Mouse (Mus musculus) neural tube, embryonic 15.5 days (tissue): ENCODE measurements at regions not wholly inside any gene's neighbourhood (a gene's known extent, or its start where the extent isn't known, plus 50 kb on each side); places are given as distances from the start of the nearest gene placed in this dataset.
A peak's percentile ranks its signal among the peaks of the same experiment; 100 is the strongest.

Source experiments
- ATAC-seq: fragments of 200-750 bp; cut with Nextera tagmentation; 2 replicates; pipeline ENCODE4 v1.8.0; 2017; ENCODE audit warnings: mild to moderate bottlenecking, moderate TSS enrichment, moderate library complexity; ENCODE audit not compliant: low FRiP score
- H3K27ac ChIP-seq: fragments of 300-500 bp; sonication (generic); replicated peaks from 2 replicates; pipeline ENCODE4 v1.5.1; 2015; ENCODE audit warnings: mild to moderate bottlenecking, inconsistent platforms
- H3K27me3 ChIP-seq: fragments of 300-500 bp; sonication (generic); replicated peaks from 2 replicates; pipeline ENCODE4 v1.6.1; 2015; ENCODE audit warnings: inconsistent platforms
- H3K36me3 ChIP-seq: fragments of 300-500 bp; sonication (generic); 2 replicates; pipeline ENCODE4 v1.6.1; 2015; ENCODE audit warnings: inconsistent platforms
- H3K4me1 ChIP-seq: fragments of 300-500 bp; sonication (generic); 2 replicates; pipeline ENCODE4 v1.6.1; 2015; ENCODE audit warnings: inconsistent platforms
- H3K4me2 ChIP-seq: fragments of 300-500 bp; sonication (generic); 2 replicates; pipeline ENCODE4 v1.6.1; 2015; ENCODE audit warnings: inconsistent platforms, mild to moderate bottlenecking, moderate library complexity
- H3K4me3 ChIP-seq: fragments of 300-500 bp; sonication (generic); replicated peaks from 2 replicates; pipeline ENCODE4 v1.5.1; 2015; ENCODE audit warnings: mild to moderate bottlenecking, inconsistent platforms
- H3K9ac ChIP-seq: fragments of 300-500 bp; sonication (generic); replicated peaks from 2 replicates; pipeline ENCODE4 v1.6.1; 2015; ENCODE audit warnings: mild to moderate bottlenecking, inconsistent platforms
- H3K9me3 ChIP-seq: fragments of 300-500 bp; sonication (generic); replicated peaks from 2 replicates; pipeline ENCODE4 v1.6.1; 2016; ENCODE audit warnings: inconsistent platforms
- WGBS: fragments of 180-500 bp; shearing (Covaris S2); methylation state at CpG from one replicate; pipeline ENCODE4 v1.1.7; 2015; ENCODE audit warnings: mixed read lengths; 5-methylcytosine and 5-hydroxymethylcytosine counted together

- Histone ChIP-seq H3K9ac (no peak overlapping the region), H3K4me2 (no peak overlapping the region; the same call in 1 of the 2 replicates), H3K4me1 (peaks cover 6% of the 10 kb centered on the region), H3K9me3 (no peaks in the 10 kb centered on the region), H3K27ac (no peak overlapping the region; the same call in 1 of the 2 replicates), H3K27me3 (no peaks in the 10 kb centered on the region), H3K36me3 (no peaks in the 10 kb centered on the region), H3K4me3 (no peak overlapping the region)
- WGBS = 29% methylated on average over 5 of the region's 5 CpGs
- ATAC-seq = no peak; the same call in 1 of the 2 replicates
These were observed 939.4 kb downstream of the Epha4 start for GRCm38 (mm10) chr1:76575487-76575886.

- H3K4me2 ChIP-seq = no peak overlapping the region
- H3K4me1 ChIP-seq = no peaks in the 10 kb centered on the region
- H3K27ac ChIP-seq = no peak overlapping the region
- H3K9ac ChIP-seq = no peak overlapping the region
- H3K36me3 ChIP-seq = no peaks in the 10 kb centered on the region
- no peak overlapping the region for H3K4me3 ChIP-seq
- 96% methylated on average over 2 of the region's 2 CpGs for WGBS
- no peak for ATAC-seq
- no peaks in the 10 kb centered on the region; the same call in 1 of the 2 replicates for H3K9me3 ChIP-seq
- no peaks in the 10 kb centered on the region for H3K27me3 ChIP-seq
These were observed 929.0 kb downstream of the Epha4 start for GRCm38 (mm10) chr1:76585921-76586320.

- Histone ChIP-seq H3K4me1 (no peaks in the 10 kb centered on the region), H3K27me3 (no peaks in the 10 kb centered on the region), H3K9ac (no peak overlapping the region), H3K36me3 (no peaks in the 10 kb centered on the region), H3K9me3 (no peaks in the 10 kb centered on the region), H3K4me2 (no peak overlapping the region), H3K4me3 (no peak overlapping the region), H3K27ac (no peak overlapping the region)
- WGBS = 80% methylated on average over 3 of the region's 3 CpGs
- ATAC-seq = no peak
These were observed 889.1 kb downstream of the Epha4 start for GRCm38 (mm10) chr1:76625831-76626230.

GRCm38 (mm10) chr1:76629861-76630260 lies 885.0 kb downstream of the Epha4 start:
- Histone ChIP-seq H3K4me1 (no peaks in the 10 kb centered on the region), H3K27ac (no peak overlapping the region), H3K36me3 (no peaks in the 10 kb centered on the region), H3K4me3 (no peak overlapping the region), H3K27me3 (no peaks in the 10 kb centered on the region), H3K9me3 (no peaks in the 10 kb centered on the region), H3K9ac (no peak overlapping the region), H3K4me2 (no peak overlapping the region)
- no peak for ATAC-seq

- H3K36me3 ChIP-seq = no peaks in the 10 kb centered on the region
- H3K9ac ChIP-seq = no peak overlapping the region
- no peak for ATAC-seq
- H3K4me1 ChIP-seq = 0 out of 2 replicates have a peak, but pooled peaks cover 5% of the 10 kb centered on the region
- no peak overlapping the region for H3K27ac ChIP-seq
- no peaks in the 10 kb centered on the region for H3K9me3 ChIP-seq
- no peak overlapping the region for H3K4me3 ChIP-seq
- H3K27me3 ChIP-seq = no peaks in the 10 kb centered on the region
- H3K4me2 ChIP-seq = no peak overlapping the region
- WGBS = 83% methylated on average over 1 of the region's 1 CpGs
These were observed 880.8 kb downstream of the Epha4 start for GRCm38 (mm10) chr1:76634071-76634470.

- no peaks in the 10 kb centered on the region for H3K9me3 ChIP-seq
- H3K27ac ChIP-seq = 0 out of 2 replicates have a peak overlapping the region, but pooled peaks have one; percentile 13
- ATAC-seq = no peak
- H3K4me1 ChIP-seq = 0 out of 2 replicates have a peak, but pooled peaks cover 5% of the 10 kb centered on the region
- peak overlapping the region; percentile 27 for H3K4me3 ChIP-seq
- WGBS = 26% methylated on average over 19 of the region's 19 CpGs
- no peaks in the 10 kb centered on the region for H3K27me3 ChIP-seq
- H3K4me2 ChIP-seq = peak overlapping the region; percentile 50
- peak overlapping the region; percentile 26; the same call in 1 of the 2 replicates for H3K9ac ChIP-seq
- H3K36me3 ChIP-seq = no peaks in the 10 kb centered on the region
These were observed 877.4 kb downstream of the Epha4 start for GRCm38 (mm10) chr1:76637268-76638009.

GRCm38 (mm10) chr1:76638010-76638400 lies 876.9 kb downstream of the Epha4 start:
- 79% methylated on average over 5 of the region's 5 CpGs for WGBS
- no peak for ATAC-seq
- no peak overlapping the region for H3K4me2 ChIP-seq
- no peak overlapping the region for H3K4me3 ChIP-seq
- H3K4me1 ChIP-seq = 0 out of 2 replicates have a peak, but pooled peaks cover 5% of the 10 kb centered on the region
- no peak overlapping the region for H3K27ac ChIP-seq
- no peaks in the 10 kb centered on the region for H3K27me3 ChIP-seq
- no peaks in the 10 kb centered on the region for H3K9me3 ChIP-seq
- H3K36me3 ChIP-seq = no peaks in the 10 kb centered on the region
- no peak overlapping the region for H3K9ac ChIP-seq

- no peak overlapping the region for H3K9ac ChIP-seq
- no peak for ATAC-seq
- no peaks in the 10 kb centered on the region for H3K36me3 ChIP-seq
- no peaks in the 10 kb centered on the region for H3K27me3 ChIP-seq
- no peak overlapping the region for H3K4me3 ChIP-seq
- no peak overlapping the region for H3K27ac ChIP-seq
- H3K4me1 ChIP-seq = 0 out of 2 replicates have a peak, but pooled peaks cover 5% of the 10 kb centered on the region
- H3K4me2 ChIP-seq = no peak overlapping the region
- WGBS = 79% methylated on average over 3 of the region's 3 CpGs
- H3K9me3 ChIP-seq = no peaks in the 10 kb centered on the region
These were observed 873.6 kb downstream of the Epha4 start for GRCm38 (mm10) chr1:76641181-76641711.

- Histone ChIP-seq H3K4me3 (no peak overlapping the region), H3K36me3 (no peaks in the 10 kb centered on the region)
These were observed 872.2 kb downstream of the Epha4 start for GRCm38 (mm10) chr1:76642703-76643102.

GRCm38 (mm10) chr1:76644895-76645294 lies 870.0 kb downstream of the Epha4 start:
- Histone ChIP-seq H3K4me3 (no peak overlapping the region), H3K4me1 (no peaks in the 10 kb centered on the region), H3K9ac (no peak overlapping the region), H3K36me3 (no peaks in the 10 kb centered on the region), H3K27ac (no peak overlapping the region), H3K4me2 (no peak overlapping the region), H3K27me3 (no peaks in the 10 kb centered on the region), H3K9me3 (no peaks in the 10 kb centered on the region)
- ATAC-seq = no peak
- WGBS = 80% methylated on average over 3 of the region's 3 CpGs

More at GRCm38 (mm10) chr1:76642703-76643102, 872.2 kb downstream of the Epha4 start:
- Histone ChIP-seq H3K9ac (no peak overlapping the region), H3K4me2 (no peak overlapping the region), H3K27ac (no peak overlapping the region), H3K4me1 (no peaks in the 10 kb centered on the region), H3K9me3 (no peaks in the 10 kb centered on the region), H3K27me3 (no peaks in the 10 kb centered on the region)
- ATAC-seq = no peak
- 80% methylated on average over 6 of the region's 6 CpGs for WGBS

- H3K4me3 ChIP-seq = no peak overlapping the region
- no peaks in the 10 kb centered on the region for H3K9me3 ChIP-seq
- H3K4me1 ChIP-seq = no peaks in the 10 kb centered on the region
- ATAC-seq = no peak
- H3K4me2 ChIP-seq = no peak overlapping the region
- H3K27me3 ChIP-seq = no peaks in the 10 kb centered on the region
- WGBS = 84% methylated on average over 1 of the region's 1 CpGs
- no peak overlapping the region for H3K9ac ChIP-seq
- H3K36me3 ChIP-seq = no peaks in the 10 kb centered on the region
- H3K27ac ChIP-seq = no peak overlapping the region
These were observed 860.1 kb downstream of the Epha4 start for GRCm38 (mm10) chr1:76654826-76655225.

GRCm38 (mm10) chr1:76658228-76658627 lies 856.7 kb downstream of the Epha4 start:
- 85% methylated on average over 4 of the region's 4 CpGs for WGBS
- ATAC-seq = no peak
- no peak overlapping the region for H3K27ac ChIP-seq
- no peaks in the 10 kb centered on the region for H3K36me3 ChIP-seq
- no peaks in the 10 kb centered on the region for H3K27me3 ChIP-seq
- H3K4me1 ChIP-seq = no peaks in the 10 kb centered on the region
- H3K4me3 ChIP-seq = no peak overlapping the region
- no peak overlapping the region for H3K9ac ChIP-seq
- no peaks in the 10 kb centered on the region for H3K9me3 ChIP-seq
- no peak overlapping the region for H3K4me2 ChIP-seq
